Mouse (Mus musculus) forebrain, embryonic 12.5 days (tissue): ENCODE results near the gene Dennd5b. TPM values are rescaled to one million over a fixed set of nuclear protein-coding genes. Genes with fewer than 3 reads are reported as not detected.
"Not testable (repeated sequence)": the region's sequence is repeated elsewhere in the genome, so short reads cannot be mapped to it uniquely, and the experiment has no call there.

Experiments
- ATAC-seq: fragments of 200-750 bp; cut with Nextera tagmentation; 2 replicates; pipeline ENCODE4 v1.8.0; 2017; ENCODE audit warnings: moderate TSS enrichment; ENCODE audit not compliant: low FRiP score
- H3K27ac ChIP-seq: fragments of 300-500 bp; sonication (generic); 2 replicates; pipeline ENCODE4 v1.5.1; 2016; ENCODE audit warnings: mild to moderate bottlenecking
- H3K27me3 ChIP-seq: fragments of 300-500 bp; sonication (generic); 2 replicates; pipeline ENCODE4 v1.6.1; 2016; ENCODE audit warnings: mild to moderate bottlenecking
- H3K36me3 ChIP-seq: fragments of 300-500 bp; sonication (generic); replicated peaks from 2 replicates; pipeline ENCODE4 v1.6.1; 2016; ENCODE audit warnings: mild to moderate bottlenecking
- H3K4me1 ChIP-seq: fragments of 300-500 bp; sonication (generic); 2 replicates; pipeline ENCODE4 v1.6.1; 2016
- H3K4me2 ChIP-seq: fragments of 300-500 bp; sonication (generic); 2 replicates; pipeline ENCODE4 v1.6.1; 2016; ENCODE audit warnings: mild to moderate bottlenecking, moderate library complexity
- H3K4me3 ChIP-seq: fragments of 300-500 bp; sonication (generic); replicated peaks from 2 replicates; pipeline ENCODE4 v1.5.1; 2016; ENCODE audit warnings: mild to moderate bottlenecking
- H3K9ac ChIP-seq: fragments of 300-500 bp; sonication (generic); 2 replicates; pipeline ENCODE4 v1.6.1; 2016; ENCODE audit warnings: mild to moderate bottlenecking
- H3K9me3 ChIP-seq: fragments of 300-500 bp; sonication (generic); 2 replicates; pipeline ENCODE4 v1.6.1; 2016
- WGBS: fragments of 180-500 bp; shearing (Covaris S2); methylation state at CpG from one replicate; pipeline ENCODE4 v1.1.7; 2016; 5-methylcytosine and 5-hydroxymethylcytosine counted together
- polyA plus RNA-seq: library from polyadenylated mRNA; unstranded; fragments of >200 nt; fragmentation: Nextera tagmentation; extraction: Ambion mirVana; gene quantifications from 2 replicates; pipeline ENCODE4 v1.2.1, GENCODE M21; 2016

The Dennd5b gene
- polyA plus RNA-seq, 1 experiment from 2014 or later, result 18.8 TPM

DNA sequence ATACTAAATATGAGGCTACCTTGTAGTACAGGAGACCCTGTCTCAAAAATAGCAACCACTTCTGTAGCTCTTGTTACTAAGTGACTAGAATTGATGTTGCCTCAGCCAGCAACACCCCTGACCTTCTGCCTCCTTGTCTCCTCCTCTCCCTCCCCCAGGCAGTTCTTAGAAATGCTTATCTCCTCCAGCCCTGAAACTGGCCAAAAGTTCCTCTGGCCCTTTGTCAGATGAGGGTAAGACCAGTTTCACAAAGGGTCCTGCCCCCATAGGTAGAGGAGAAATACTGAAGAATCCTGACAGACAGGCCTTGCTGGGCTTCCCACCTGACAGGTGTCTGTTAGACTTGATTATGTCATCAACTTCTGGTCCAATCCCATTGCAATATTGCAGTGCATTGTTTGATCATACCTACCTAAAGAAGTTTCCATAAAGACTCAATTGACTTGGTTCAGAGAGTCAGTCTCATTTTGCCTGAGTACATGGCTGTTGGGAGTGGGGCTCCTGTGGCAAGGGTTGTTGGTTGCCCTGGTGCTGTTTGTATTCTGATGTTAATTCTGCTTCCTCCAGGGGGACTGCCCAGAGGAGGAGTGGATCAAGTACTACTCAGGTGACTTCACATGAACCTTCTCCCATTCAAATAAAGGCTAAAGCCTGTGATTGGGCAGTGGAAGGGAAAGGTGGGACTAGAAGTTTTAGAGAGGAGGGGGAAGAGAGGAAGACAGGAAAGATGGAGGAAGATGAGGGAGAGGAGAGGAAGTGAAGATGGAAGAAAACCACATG lies 145.6 kb downstream of the Dennd5b start:
- no peaks in the 10 kb centered on the region for H3K27me3 ChIP-seq
- no peak overlapping the region for H3K9ac ChIP-seq
- no peak overlapping the region for H3K4me2 ChIP-seq
- H3K36me3 ChIP-seq, result no peaks in the 10 kb centered on the region
- H3K4me1 ChIP-seq, result no peaks in the 10 kb centered on the region
- no peak overlapping the region for H3K27ac ChIP-seq
- no peaks in the 10 kb centered on the region for H3K9me3 ChIP-seq
- ATAC-seq, result no peak
- H3K4me3 ChIP-seq, result no peak overlapping the region

DNA sequence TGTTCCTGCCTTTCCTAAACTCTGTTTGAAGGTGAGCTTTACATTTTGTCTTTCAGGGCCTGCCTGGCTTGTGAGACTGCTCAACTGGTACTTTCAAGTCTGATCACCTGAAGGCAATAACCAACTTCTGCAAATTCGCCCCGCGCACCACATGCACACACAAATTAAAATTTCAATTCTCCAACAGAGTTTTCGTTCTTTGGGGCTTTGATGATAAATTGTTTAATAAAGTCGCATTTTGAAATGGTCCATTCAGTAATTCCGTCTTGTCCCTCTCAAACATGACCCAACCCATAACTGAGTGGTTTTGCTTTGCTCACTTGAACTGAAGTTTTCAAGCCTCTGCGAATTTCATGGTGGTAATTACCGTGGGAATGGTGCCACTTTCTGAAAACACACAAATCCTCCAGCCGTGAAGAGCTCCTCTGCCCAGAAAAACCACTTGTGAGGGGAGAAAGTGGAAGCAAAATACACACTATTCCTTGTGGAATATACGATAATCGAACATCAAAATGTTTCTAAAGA lies 154.5 kb downstream of the Dennd5b start:
- H3K27ac ChIP-seq, result peak overlapping the region; percentile 93
- H3K27me3 ChIP-seq, result no peaks in the 10 kb centered on the region
- H3K4me2 ChIP-seq, result peak overlapping the region; percentile 65
- 35% methylated on average over 11 of the region's 11 CpGs for WGBS
- no peaks in the 10 kb centered on the region for H3K9me3 ChIP-seq
- H3K36me3 ChIP-seq, result no peaks in the 10 kb centered on the region; the same call in 1 of the 2 replicates
- peak overlapping the region; percentile 96 for H3K4me3 ChIP-seq
- peaks cover 25% of the 10 kb centered on the region for H3K4me1 ChIP-seq
- peak overlapping the region; percentile 98 for H3K9ac ChIP-seq
- no peak for ATAC-seq

DNA sequence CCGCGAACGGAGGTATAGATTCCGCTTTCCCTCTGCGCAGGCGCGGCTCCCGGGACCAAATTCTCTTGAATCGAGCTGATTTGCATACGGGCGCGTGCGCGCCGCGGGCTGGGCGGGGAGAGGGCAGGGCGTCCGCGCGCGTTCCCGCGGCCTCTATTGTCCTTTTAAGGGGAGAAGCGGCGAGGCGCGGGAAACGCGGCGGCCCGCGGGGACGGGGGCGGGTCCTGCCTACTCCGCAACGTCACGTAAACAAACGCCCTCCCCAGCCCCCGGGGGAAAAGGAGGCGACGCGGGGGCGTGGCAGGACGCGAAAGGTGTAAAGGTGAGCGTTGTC lies 155.1 kb downstream of the Dennd5b start, which contains the start of gene Sinhcaf:
Gene Sinhcaf (minus strand): TSS at position 59 of the 334 bp plus-strand sequence.
- H3K9ac ChIP-seq, result peak within 1 kb of the TSS; percentile 98
- peak within 1 kb of the TSS; percentile 93 for H3K27ac ChIP-seq
- peak within 1 kb of the TSS; percentile 96 for H3K4me3 ChIP-seq
- WGBS, result 0% methylated on average over 47 of the region's 47 CpGs
- no peaks in the 10 kb centered on the region; the same call in 1 of the 2 replicates for H3K36me3 ChIP-seq
- peak; percentile 82 for ATAC-seq
- H3K4me1 ChIP-seq, result peaks cover 30% of the 10 kb centered on the region
- no peaks in the 10 kb centered on the region for H3K27me3 ChIP-seq
- H3K9me3 ChIP-seq, result no peaks in the 10 kb centered on the region
- peak within 1 kb of the TSS; percentile 65 for H3K4me2 ChIP-seq

DNA sequence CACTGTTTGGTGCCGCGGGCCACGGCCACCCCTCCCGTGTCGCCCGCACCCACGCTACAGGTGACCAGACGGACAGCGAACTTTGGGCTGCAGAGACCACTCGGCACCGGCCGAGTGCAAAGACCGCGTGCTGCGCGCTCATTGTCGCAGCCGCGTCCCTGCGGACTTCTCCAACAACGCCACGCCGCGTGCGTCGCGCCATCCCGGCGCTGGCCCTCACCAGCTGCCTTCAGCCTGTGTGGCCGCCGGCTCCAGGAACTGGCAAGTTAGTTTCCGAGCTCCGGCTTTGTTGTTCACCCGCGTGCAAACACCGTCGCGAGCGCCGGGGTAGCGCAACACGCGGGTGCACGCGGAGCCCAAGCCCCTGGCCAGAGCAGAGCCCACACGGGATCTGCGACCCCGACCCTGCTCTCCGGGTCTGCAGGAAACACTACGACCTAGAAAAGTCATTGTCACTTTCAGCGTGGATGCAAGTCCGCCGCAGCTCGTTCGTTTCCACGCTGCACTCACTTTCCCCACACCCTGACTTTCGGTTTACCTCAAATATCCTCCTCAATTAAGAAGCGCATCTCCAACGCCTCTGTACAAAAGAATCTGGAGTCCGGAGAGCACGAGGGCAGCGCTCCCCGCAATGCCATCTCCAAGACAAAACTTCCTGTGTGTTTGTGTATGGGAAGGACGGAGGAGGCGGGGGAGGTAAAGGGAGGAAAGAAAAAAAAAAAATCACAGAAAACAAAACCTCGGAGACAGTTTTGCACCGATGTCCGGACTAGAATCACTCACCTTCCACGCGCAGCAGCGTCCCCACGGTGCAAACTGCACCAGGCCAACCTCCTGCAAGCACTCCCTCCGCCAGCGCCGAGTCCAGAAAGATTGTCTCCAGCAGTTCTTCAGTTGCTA lies 155.7 kb downstream of the Dennd5b start:
- Histone ChIP-seq H3K4me1 (peaks cover 30% of the 10 kb centered on the region), H3K27ac (peak overlapping the region; percentile 93), H3K36me3 (no peaks in the 10 kb centered on the region; the same call in 1 of the 2 replicates), H3K4me3 (peak overlapping the region; percentile 96), H3K27me3 (no peaks in the 10 kb centered on the region), H3K4me2 (peak overlapping the region; percentile 65), H3K9ac (peak overlapping the region; percentile 98), H3K9me3 (no peaks in the 10 kb centered on the region)
- under 1% methylated on average over 75 of the region's 75 CpGs for WGBS
- peak; percentile 49 for ATAC-seq

DNA sequence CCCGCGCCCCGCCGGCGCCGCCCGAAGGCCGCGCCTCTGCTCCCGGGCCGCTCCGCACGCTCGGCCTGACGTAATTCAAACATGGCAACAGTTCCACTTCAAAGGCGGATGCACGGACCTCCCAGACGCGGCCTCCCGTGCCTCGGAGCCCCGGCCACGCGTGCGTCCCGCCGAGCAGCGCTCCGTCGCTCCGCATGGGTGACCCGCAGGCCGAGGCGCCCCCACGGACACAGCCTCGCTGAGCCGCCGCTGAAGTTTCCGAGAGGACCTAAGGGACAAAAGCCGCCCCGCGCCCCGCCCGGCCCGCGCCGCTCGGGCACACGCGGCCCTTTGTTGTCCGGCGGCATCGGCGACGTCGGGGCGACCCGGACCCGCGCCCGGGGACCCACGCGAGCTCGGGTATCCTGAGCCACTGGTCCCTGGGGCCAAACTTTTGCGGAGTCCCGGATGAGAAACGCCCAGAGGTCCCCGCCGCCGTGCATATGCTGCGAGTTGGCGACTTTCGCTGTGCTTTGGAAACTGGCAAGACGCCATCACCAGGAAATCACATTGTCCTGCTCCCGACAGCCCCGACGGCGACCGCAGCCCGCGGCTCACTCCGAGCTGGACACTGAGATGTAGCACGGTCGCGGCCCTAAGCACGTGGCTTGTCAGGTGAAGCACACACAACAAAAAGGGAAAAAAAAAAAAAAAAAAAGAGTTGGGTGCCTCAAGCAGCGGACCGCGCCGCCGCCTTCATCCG lies 156.5 kb downstream of the Dennd5b start:
- H3K9ac ChIP-seq, result peak overlapping the region; percentile 98
- no peaks in the 10 kb centered on the region; the same call in 1 of the 2 replicates for H3K36me3 ChIP-seq
- peak overlapping the region; percentile 65 for H3K4me2 ChIP-seq
- peak; percentile 68 for ATAC-seq
- no peaks in the 10 kb centered on the region for H3K27me3 ChIP-seq
- H3K4me3 ChIP-seq, result peak overlapping the region; percentile 96
- peak overlapping the region; percentile 93 for H3K27ac ChIP-seq
- under 1% methylated on average over 91 of the region's 92 CpGs for WGBS
- peaks cover 31% of the 10 kb centered on the region for H3K4me1 ChIP-seq
- no peaks in the 10 kb centered on the region for H3K9me3 ChIP-seq

DNA sequence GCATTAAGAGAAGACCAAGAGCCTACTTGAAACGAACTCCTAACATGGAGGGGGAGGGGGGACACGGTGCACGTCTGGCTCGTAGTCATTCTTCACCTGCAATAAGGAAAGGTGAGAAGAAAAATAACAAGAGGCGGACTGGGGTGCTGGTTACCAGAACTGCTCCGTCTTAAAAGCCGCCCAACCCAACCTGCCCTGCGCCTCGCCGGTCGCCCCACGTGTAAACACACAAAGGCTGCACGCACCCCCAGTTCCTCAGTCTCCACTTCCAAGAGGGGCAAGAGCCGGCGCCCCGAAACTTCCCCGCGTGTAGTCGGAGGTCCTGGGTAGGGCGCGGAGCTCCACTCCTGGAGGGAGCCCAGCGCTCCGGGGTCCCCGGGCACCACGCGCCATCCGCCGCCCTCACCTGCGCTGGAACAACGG lies 157.1 kb downstream of the Dennd5b start:
- H3K4me1 ChIP-seq, result peaks cover 34% of the 10 kb centered on the region
- peak overlapping the region; percentile 93 for H3K27ac ChIP-seq
- ATAC-seq, result no peak
- no peaks in the 10 kb centered on the region for H3K27me3 ChIP-seq
- peak overlapping the region; percentile 98 for H3K9ac ChIP-seq
- H3K4me2 ChIP-seq, result peak overlapping the region; percentile 65
- WGBS, result under 1% methylated on average over 29 of the region's 30 CpGs
- no peaks in the 10 kb centered on the region; the same call in 1 of the 2 replicates for H3K36me3 ChIP-seq
- H3K4me3 ChIP-seq, result peak overlapping the region; percentile 96
- no peaks in the 10 kb centered on the region for H3K9me3 ChIP-seq

DNA sequence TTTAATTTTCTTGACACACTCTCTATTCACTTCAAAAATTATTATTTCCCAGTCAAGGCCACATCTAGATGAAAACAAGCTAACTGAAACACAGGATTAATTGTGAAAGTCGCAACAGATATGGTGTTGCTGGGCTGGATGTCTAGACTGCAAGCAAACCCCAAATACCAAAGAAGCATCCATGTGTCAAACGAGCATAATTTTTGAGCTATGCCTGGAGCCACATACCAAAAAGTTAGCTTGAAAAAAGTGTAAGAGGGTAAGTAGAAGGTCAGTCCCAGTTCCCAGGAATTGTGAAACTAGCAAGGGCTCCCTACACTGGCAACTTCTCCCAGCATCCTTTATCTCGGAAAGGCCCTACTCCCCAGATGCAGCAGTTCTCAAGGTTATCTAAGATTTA lies 157.8 kb downstream of the Dennd5b start:
- peak overlapping the region; percentile 98 for H3K9ac ChIP-seq
- no peaks in the 10 kb centered on the region; the same call in 1 of the 2 replicates for H3K36me3 ChIP-seq
- no peaks in the 10 kb centered on the region for H3K9me3 ChIP-seq
- peak overlapping the region; percentile 96 for H3K4me3 ChIP-seq
- H3K4me2 ChIP-seq, result peak overlapping the region; percentile 65
- peaks cover 34% of the 10 kb centered on the region for H3K4me1 ChIP-seq
- WGBS, result 7% methylated on average over 3 of the region's 3 CpGs
- no peak for ATAC-seq
- H3K27ac ChIP-seq, result no peak overlapping the region
- no peaks in the 10 kb centered on the region for H3K27me3 ChIP-seq

DNA sequence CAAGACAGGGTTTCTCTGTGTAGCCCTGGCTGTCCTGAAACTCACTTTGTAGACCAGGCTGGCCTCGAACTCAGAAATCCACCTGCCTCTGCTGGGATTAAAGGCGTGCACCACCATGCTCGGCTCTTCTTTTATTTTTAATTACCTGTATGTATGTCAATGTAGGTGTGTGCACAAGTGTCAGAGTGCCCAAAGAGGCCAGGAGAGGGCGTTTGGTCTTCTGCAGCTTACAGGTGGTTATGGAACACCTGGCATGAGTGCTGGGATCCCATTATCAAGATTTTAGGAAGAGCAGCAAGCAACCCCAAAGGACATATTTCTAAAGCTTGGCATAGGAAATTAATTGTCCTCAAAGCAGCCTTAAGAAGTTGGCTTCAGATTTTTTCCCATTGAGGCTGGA lies 159.1 kb downstream of the Dennd5b start:
- Histone ChIP-seq H3K27me3 (no peaks in the 10 kb centered on the region), H3K36me3 (no peaks in the 10 kb centered on the region; the same call in 1 of the 2 replicates), H3K9ac (no peak overlapping the region), H3K4me3 (no peak overlapping the region), H3K4me1 (peaks cover 39% of the 10 kb centered on the region), H3K9me3 (no peaks in the 10 kb centered on the region), H3K4me2 (peak overlapping the region; percentile 65; the same call in 1 of the 2 replicates), H3K27ac (no peak overlapping the region)
- ATAC-seq, result no peak
- 68% methylated on average over 4 of the region's 4 CpGs for WGBS

DNA sequence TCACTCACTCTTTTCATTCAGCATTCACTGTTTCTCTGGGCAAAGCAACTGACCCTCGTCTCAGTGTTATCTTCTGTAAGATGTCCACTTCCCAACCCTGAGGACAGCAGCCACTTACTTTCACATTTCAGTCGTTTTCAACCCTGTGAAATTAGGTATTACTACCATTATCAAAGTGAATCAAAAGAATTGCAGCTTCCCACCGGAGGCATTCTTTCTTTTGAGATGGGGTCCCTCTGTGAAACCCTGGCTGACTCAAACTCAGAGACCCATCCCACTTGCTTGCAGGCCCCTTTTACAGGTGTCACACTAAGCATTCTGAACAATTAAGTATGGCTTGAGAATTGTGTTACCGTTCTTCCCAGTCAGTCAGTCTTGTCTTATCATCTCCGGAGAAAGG lies 159.6 kb downstream of the Dennd5b start:
- H3K27me3 ChIP-seq, result no peaks in the 10 kb centered on the region
- ATAC-seq, result no peak
- 0 out of 2 replicates have a peak overlapping the region, but pooled peaks have one; percentile 11 for H3K4me2 ChIP-seq
- H3K27ac ChIP-seq, result no peak overlapping the region
- WGBS, result 46% methylated on average over 5 of the region's 5 CpGs
- H3K36me3 ChIP-seq, result no peaks in the 10 kb centered on the region; the same call in 1 of the 2 replicates
- no peak overlapping the region for H3K4me3 ChIP-seq
- peaks cover 35% of the 10 kb centered on the region for H3K4me1 ChIP-seq
- no peaks in the 10 kb centered on the region for H3K9me3 ChIP-seq
- H3K9ac ChIP-seq, result no peak overlapping the region

DNA sequence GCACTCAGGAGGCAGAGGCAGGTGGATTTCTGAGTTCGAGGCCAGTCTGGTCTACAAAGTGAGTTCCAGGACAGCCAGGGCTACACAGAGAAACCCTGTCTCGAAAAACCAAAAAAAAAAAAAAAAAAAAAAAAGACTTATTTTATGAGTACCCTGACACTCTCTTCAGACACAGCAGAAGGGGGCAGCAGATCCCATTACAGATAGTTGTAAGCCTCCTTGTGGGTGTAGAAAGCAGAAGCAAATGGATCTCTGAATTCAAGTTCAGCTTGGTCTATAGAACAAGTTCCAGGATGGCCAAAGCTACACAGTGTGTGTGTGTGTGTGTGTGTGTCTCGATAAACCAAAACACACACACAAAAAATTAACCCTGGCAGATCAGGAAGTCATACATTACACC lies 161.1 kb downstream of the Dennd5b start:
- not testable (repeated sequence) for H3K9ac ChIP-seq, H3K36me3 ChIP-seq, ATAC-seq, H3K27ac ChIP-seq, H3K9me3 ChIP-seq, H3K4me3 ChIP-seq, H3K4me2 ChIP-seq, H3K27me3 ChIP-seq
- WGBS, result 90% methylated on average over 2 of the region's 3 CpGs
- peaks cover 34% of the 10 kb centered on the region for H3K4me1 ChIP-seq
